In genomic region chr15:25364819-25365463, GRCm38 (mm10) we compare ENCODE assay signal across 8 mouse cellular contexts. TPM values are rescaled to one million over a fixed set of nuclear protein-coding genes. Genes with fewer than 3 reads are reported as not detected.
DNase-seq lines count a peak whose midpoint lies in the region; ATAC-seq and TF ChIP-seq lines count a peak whose summit lies in the region.

No protein-coding gene starts in this region.

- no peak overlapping the region for H3K27ac ChIP-seq in lung, embryonic 14.5 days (ENCODE audit: low read depth)
- H3K27ac ChIP-seq in embryonic facial prominence, embryonic 14.5 days (replicated peaks; ENCODE audit: low read depth, low read length) = peak overlapping the region; percentile 46; the same call in 1 of the 2 replicates
- no peak overlapping the region for H3K27ac ChIP-seq in limb, embryonic 13.5 days

- peaks cover 14% of the 10 kb centered on the region for H3K36me3 ChIP-seq in lung, embryonic 14.5 days (ENCODE audit: insufficient read depth)
- H3K36me3 ChIP-seq in embryonic facial prominence, embryonic 14.5 days (ENCODE audit: control insufficient read depth, insufficient read depth, low read length) = peaks cover 16% of the 10 kb centered on the region
- peaks cover 15% of the 10 kb centered on the region for H3K36me3 ChIP-seq in limb, embryonic 13.5 days

- peak overlapping the region; percentile 63 for H3K4me2 ChIP-seq in lung, embryonic 14.5 days
- H3K4me2 ChIP-seq in embryonic facial prominence, embryonic 14.5 days (ENCODE audit: low read depth, low read length) = peak overlapping the region; percentile 58
- peak overlapping the region; percentile 63 for H3K4me2 ChIP-seq in limb, embryonic 13.5 days (replicated peaks)

- no peaks in the 10 kb centered on the region; the same call in 1 of the 2 replicates for H3K9me3 ChIP-seq in lung, embryonic 14.5 days (ENCODE audit: low read depth, low read length)
- H3K9me3 ChIP-seq in embryonic facial prominence, embryonic 14.5 days (ENCODE audit: control insufficient read depth, low read length) = no peaks in the 10 kb centered on the region
- H3K9me3 ChIP-seq in limb, embryonic 13.5 days = no peaks in the 10 kb centered on the region

- TF ChIP-seq CTCF in lung, embryonic 14.5 days (IDR thresholded peaks at IDR 0.05; ENCODE audit: low read depth) = no peak

- DNase-seq in lung, embryonic 14.5 days = no peak
- DNase-seq in lung, postnatal 25 days (ENCODE audit: low spot score) = no peak
- DNase-seq in embryonic facial prominence, embryonic 14.5 days (ENCODE audit: low spot score) = no peak
- DNase-seq in retina, embryonic 14.5 days (ENCODE audit: low spot score) = peak; percentile 47
- DNase-seq in frontal cortex, postnatal 14 days (ENCODE audit: low spot score in 2 of 2) = no peak
- no peak for DNase-seq in layer of hippocampus, adult 9-11 months
- no peak for DNase-seq in lung, postnatal 10 days

- H3K4me1 ChIP-seq in lung, embryonic 14.5 days (ENCODE audit: insufficient read depth) = no peaks in the 10 kb centered on the region
- peaks cover 18% of the 10 kb centered on the region; the same call in 1 of the 2 replicates for H3K4me1 ChIP-seq in embryonic facial prominence, embryonic 14.5 days (ENCODE audit: control insufficient read depth, insufficient read depth, low read length)
- peaks cover 34% of the 10 kb centered on the region for H3K4me1 ChIP-seq in limb, embryonic 13.5 days

- peak overlapping the region; percentile 31 for H3K4me3 ChIP-seq in lung, embryonic 14.5 days (ENCODE audit: low read depth, low read length)
- peak overlapping the region; percentile 30 for H3K4me3 ChIP-seq in embryonic facial prominence, embryonic 14.5 days (ENCODE audit: low read depth, low read length)
- peak overlapping the region; percentile 40 for H3K4me3 ChIP-seq in limb, embryonic 13.5 days

- no peak for ATAC-seq in lung, embryonic 14.5 days (ENCODE audit: insufficient read depth)
- no peak for ATAC-seq in embryonic facial prominence, embryonic 14.5 days (ENCODE audit: low read depth)
- ATAC-seq in limb, embryonic 13.5 days (ENCODE audit: low FRiP score, low read depth) = no peak

- 46% methylated on average over 23 of the region's 23 CpGs for WGBS in lung, embryonic 14.5 days
- 37% methylated on average over 23 of the region's 23 CpGs for WGBS in embryonic facial prominence, embryonic 14.5 days
- WGBS in limb, embryonic 13.5 days = 33% methylated on average over 23 of the region's 23 CpGs

- peak overlapping the region; percentile 55 for H3K9ac ChIP-seq in lung, embryonic 14.5 days
- peak overlapping the region; percentile 65 for H3K9ac ChIP-seq in embryonic facial prominence, embryonic 14.5 days (ENCODE audit: low read depth, low read length)
- H3K9ac ChIP-seq in limb, embryonic 13.5 days = peak overlapping the region; percentile 68

- no peaks in the 10 kb centered on the region for H3K27me3 ChIP-seq in lung, embryonic 14.5 days (ENCODE audit: insufficient read depth, low read length)
- H3K27me3 ChIP-seq in embryonic facial prominence, embryonic 14.5 days (replicated peaks; ENCODE audit: control insufficient read depth, insufficient read depth, low read length) = no peaks in the 10 kb centered on the region
- no peaks in the 10 kb centered on the region for H3K27me3 ChIP-seq in limb, embryonic 13.5 days

RNA-seq across cellular contexts. Expression of gene Basp1, which starts 48.6 kb away (rescaled TPM):
- polyA plus RNA-seq in lung, embryonic 14.5 days (2014; fragmentation: Nextera tagmentation; extraction: Ambion mirVana) = 34.5 and 37.8 TPM in 2 replicates
- 52.6 and 57.0 TPM in 2 replicates for polyA plus RNA-seq in embryonic facial prominence, embryonic 14.5 days (2014; fragmentation: Nextera tagmentation; extraction: Ambion mirVana)
- 51.6 and 58.8 TPM in 2 replicates for polyA plus RNA-seq in limb, embryonic 13.5 days (2015; fragmentation: Nextera tagmentation; extraction: Ambion mirVana)
